Mouse (Mus musculus): ENCODE data around the gene Rfx5. TPM values are rescaled to one million over a fixed set of nuclear protein-coding genes. Genes with fewer than 3 reads are reported as not detected.

Rfx5 gene
- polyA plus RNA-seq (2015; fragmentation: Nextera tagmentation; extraction: Ambion mirVana), result 6.8 and 7.1 TPM in 2 replicates

DNA sequence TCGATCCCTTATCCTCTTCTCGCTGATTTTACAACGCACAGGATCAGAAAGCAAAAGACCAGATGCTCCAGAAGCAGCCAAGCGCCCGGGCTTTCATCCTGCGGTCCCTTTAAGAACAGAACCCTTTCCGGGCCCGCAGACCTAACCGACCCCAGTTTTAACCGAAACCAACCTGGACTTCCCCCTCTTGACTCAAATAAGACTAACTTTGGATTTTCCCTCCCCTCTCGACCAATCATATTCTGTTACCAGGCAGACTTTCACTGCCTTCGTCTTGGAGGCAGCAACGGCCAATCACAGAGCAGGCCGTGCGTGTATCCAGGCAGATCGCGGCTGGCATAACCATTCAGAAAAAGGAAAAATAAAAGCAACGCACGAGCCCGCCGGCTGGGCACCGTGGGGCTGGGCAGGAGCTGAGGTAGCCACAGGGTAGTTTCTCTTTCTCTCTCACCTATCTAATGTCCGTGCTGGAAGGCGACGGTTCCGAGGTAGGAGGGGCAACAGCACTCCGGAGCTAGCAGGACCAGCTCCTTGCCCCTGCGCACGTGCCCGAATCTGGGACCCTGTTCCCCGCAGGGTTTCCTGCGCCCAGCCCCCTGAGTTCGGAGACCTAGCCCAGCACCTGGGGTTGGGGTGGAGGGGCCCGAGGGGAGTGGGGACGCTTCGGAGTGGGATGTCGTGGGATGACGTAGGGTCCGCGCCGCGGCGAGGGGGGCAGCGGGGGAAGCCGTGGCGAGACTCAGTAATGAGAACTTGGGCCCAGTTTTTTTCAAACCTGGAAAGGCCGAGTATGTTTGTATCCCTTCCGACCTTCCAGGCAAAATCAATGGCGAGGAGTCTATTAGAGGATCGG is at the start of gene Rfx5:
Gene Rfx5 (plus strand): TSS at position 312 of the 853 bp plus-strand sequence.

DNA sequence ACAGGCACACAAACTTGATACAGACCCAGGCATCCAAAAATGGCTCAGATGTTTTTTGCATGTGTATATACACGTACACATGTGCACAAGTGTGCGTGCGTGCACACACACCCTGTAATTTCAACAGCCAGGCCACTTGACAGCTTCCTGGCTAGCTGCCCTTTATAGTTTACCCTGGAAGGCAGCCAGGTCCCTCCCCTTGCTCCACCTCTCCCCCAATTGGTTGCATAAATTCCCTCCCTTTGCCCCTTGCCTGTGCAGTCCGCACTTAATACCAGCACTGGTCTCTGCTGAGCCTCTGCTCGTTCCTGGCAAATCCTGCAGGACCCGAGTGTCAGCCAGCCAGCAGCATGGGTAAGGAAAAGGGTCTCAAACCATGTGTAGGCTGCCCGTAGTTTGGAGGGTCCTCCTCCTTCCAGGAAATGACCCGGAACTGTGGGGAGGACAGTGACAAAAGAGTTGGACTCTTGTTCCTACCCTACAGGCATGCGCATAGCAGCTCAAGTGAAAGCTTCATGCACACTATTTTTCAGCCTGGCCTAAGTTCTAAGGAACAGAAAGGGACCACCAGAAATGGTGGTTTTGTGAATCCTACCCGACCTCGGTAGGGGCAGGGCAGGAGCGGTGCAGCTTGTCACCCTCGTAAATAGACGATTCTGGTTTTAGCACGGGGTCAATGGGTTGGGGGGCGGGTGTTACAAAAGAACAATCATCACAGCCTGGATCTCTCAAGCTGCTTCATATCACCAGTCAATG is 20.9 kb upstream of the Rfx5 start, which contains the start of gene Selenbp1:
Gene Selenbp1 (plus strand): TSS at position 248 of the 756 bp plus-strand sequence.

DNA sequence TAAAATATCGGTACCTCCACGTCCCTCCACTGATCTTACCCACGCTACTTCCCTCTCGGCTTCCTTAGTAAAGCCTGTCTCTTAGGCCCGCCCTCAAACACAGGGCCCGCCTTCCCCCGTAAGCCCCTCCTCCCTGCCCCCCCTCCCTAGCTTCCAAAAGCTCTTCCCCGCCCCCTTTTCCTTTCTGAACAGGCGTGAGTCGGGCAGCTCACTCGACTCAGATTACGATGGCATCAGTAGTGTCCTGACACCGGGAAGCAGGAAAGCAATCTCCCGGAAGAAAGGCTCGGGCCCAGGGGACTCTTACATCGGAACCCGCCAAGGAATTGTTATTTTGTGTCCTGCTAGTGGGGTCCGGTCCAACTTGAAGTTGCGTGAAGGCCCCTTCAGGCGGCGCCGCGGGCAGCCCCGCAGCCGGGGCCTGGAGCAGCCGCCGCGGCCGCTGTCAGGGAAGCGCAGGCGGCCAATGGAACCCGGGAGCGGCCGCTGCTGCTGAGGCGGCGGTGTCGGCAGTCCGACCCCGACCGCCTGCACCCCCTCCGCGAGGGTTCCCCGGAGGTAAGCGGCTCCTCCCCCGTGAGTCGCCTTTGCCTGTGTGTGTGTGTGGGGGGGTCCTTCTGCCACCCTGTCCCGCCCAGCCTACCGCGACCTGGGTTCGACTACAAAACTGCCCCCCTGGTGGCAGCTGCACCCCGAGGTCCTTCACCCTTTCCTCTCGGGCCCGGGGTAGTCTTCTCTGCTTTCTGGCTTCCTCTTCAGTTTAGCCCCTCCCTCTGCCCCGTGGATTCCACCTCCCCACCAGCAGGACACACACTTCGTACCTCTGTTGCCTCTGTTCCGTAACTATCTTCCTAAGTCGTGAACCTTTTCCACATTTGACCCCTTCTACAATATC is 20.9 kb downstream of the Rfx5 start, which contains the start of gene Pi4kb:
Gene Pi4kb (plus strand): TSS at position 204 of the 895 bp plus-strand sequence.

Small RNA genes lying within 50 kb of the gene (microRNA-seq; reads per million reads assigned to microRNA genes)
- gene Mir7013, result not detected

Other genes starting within 250 kb of the Rfx5 start
- gene Cgn, start 167.6 kb upstream of the Rfx5 start, polyA plus RNA-seq (2015; fragmentation: Nextera tagmentation; extraction: Ambion mirVana), result 12.2 and 13.9 TPM in 2 replicates
- gene Pogz, start 116.5 kb upstream of the Rfx5 start, polyA plus RNA-seq (2015; fragmentation: Nextera tagmentation; extraction: Ambion mirVana), result 13.9 and 15.4 TPM in 2 replicates
- gene Psmb4, start 67.1 kb upstream of the Rfx5 start, polyA plus RNA-seq (2015; fragmentation: Nextera tagmentation; extraction: Ambion mirVana), result 352 and 413 TPM in 2 replicates
- 22.5 and 24.6 TPM in 2 replicates for gene Selenbp1, start 21.0 kb upstream of the Rfx5 start, polyA plus RNA-seq (2015; fragmentation: Nextera tagmentation; extraction: Ambion mirVana)
- 15.1 and 17.7 TPM in 2 replicates for gene Pi4kb, start 20.7 kb downstream of the Rfx5 start, polyA plus RNA-seq (2015; fragmentation: Nextera tagmentation; extraction: Ambion mirVana)
- 13.1 and 15.2 TPM in 2 replicates for gene Zfp687, start 61.4 kb downstream of the Rfx5 start, polyA plus RNA-seq (2015; fragmentation: Nextera tagmentation; extraction: Ambion mirVana)
- 248 and 269 TPM in 2 replicates for gene Psmd4, start 88.5 kb downstream of the Rfx5 start, polyA plus RNA-seq (2015; fragmentation: Nextera tagmentation; extraction: Ambion mirVana)
- 10.7 and 10.9 TPM in 2 replicates for gene Pip5k1a, start 152.9 kb downstream of the Rfx5 start, polyA plus RNA-seq (2015; fragmentation: Nextera tagmentation; extraction: Ambion mirVana)
- 89.2 and 101 TPM in 2 replicates for gene Vps72, start 156.9 kb downstream of the Rfx5 start, polyA plus RNA-seq (2015; fragmentation: Nextera tagmentation; extraction: Ambion mirVana)
- gene Tmod4, start 170.4 kb downstream of the Rfx5 start, polyA plus RNA-seq (2015; fragmentation: Nextera tagmentation; extraction: Ambion mirVana), result 0.50 and 0.79 TPM in 2 replicates
- 78.6 and 80.8 TPM in 2 replicates for gene Scnm1, start 179.9 kb downstream of the Rfx5 start, polyA plus RNA-seq (2015; fragmentation: Nextera tagmentation; extraction: Ambion mirVana)
- 41.0 and 41.2 TPM in 2 replicates for gene Lysmd1, start 180.0 kb downstream of the Rfx5 start, polyA plus RNA-seq (2015; fragmentation: Nextera tagmentation; extraction: Ambion mirVana)
- gene Tnfaip8l2, start 188.3 kb downstream of the Rfx5 start, polyA plus RNA-seq (2015; fragmentation: Nextera tagmentation; extraction: Ambion mirVana), result 4.7 and 4.8 TPM in 2 replicates
- 14.0 and 15.0 TPM in 2 replicates for gene Sema6c, start 206.4 kb downstream of the Rfx5 start, polyA plus RNA-seq (2015; fragmentation: Nextera tagmentation; extraction: Ambion mirVana)